Mouse (Mus musculus) kidney, adult 2 months (tissue): Measurements from ENCODE around the gene Irgm1.

Experiments
- CTCF ChIP-seq: fragments of 200-500 bp; conservative IDR thresholded peaks from 2 replicates; pipeline ENCODE4 v1.5.1; 2011; ENCODE audit warnings: low read depth, mild to moderate bottlenecking, control low read depth, low read length, moderate library complexity, mixed read lengths; ENCODE audit not compliant: insufficient read depth, insufficient read length
- POLR2A ChIP-seq: fragments of 200-500 bp; IDR thresholded peaks from one replicate; pipeline ENCODE4 v1.6.1; 2011; ENCODE audit warnings: low read depth, low read length, control low read depth

GRCm38 (mm10) chr11:48866481-48866880 is 5.0 kb downstream of the Irgm1 start:
- TF ChIP-seq POLR2A = no peak
- TF ChIP-seq CTCF = no peak
